22 mouse cellular contexts compared by ENCODE assay signal in genomic region chr13:112541223-112541975, GRCm38 (mm10). TPM values are rescaled to one million over a fixed set of nuclear protein-coding genes. Genes with fewer than 3 reads are reported as not detected.
DNase-seq lines count a peak whose midpoint lies in the region; ATAC-seq lines count a peak whose summit lies in the region.
"Had no signal": no experiment of that assay in that cellular context is flagged by ENCODE, and none has a peak within 500 bp of the region (broad histone marks: within the 10 kb centered on the region; RNA-seq: fewer than 3 reads in every experiment).

No protein-coding gene starts in this region.

- no peaks in the 10 kb centered on the region for H3K27me3 ChIP-seq in heart, embryonic 16.5 days (ENCODE audit: control insufficient read depth, insufficient read depth, low read length)
- no peaks in the 10 kb centered on the region for H3K27me3 ChIP-seq in heart, embryonic 10.5 days (ENCODE audit: insufficient read depth, poor library complexity, severe bottlenecking)
- H3K27me3 ChIP-seq in liver, embryonic 12.5 days (replicated peaks): no peaks in the 10 kb centered on the region
- H3K27me3 ChIP-seq: embryonic facial prominence, embryonic 12.5 days; forebrain, embryonic 15.5 days; hindbrain, embryonic 13.5 days had no signal

- H3K9ac ChIP-seq in heart, embryonic 16.5 days (ENCODE audit: low read length): no peak overlapping the region
- H3K9ac ChIP-seq in liver, embryonic 12.5 days: no peak overlapping the region
- H3K9ac ChIP-seq: embryonic facial prominence, embryonic 12.5 days; forebrain, embryonic 15.5 days; hindbrain, embryonic 13.5 days had no signal

- no peaks in the 10 kb centered on the region for H3K9me3 ChIP-seq in heart, embryonic 16.5 days (replicated peaks; ENCODE audit: control insufficient read depth, low read length)
- H3K9me3 ChIP-seq in heart, embryonic 10.5 days: no peaks in the 10 kb centered on the region
- H3K9me3 ChIP-seq in liver, embryonic 12.5 days (replicated peaks): no peaks in the 10 kb centered on the region
- H3K9me3 ChIP-seq: embryonic facial prominence, embryonic 12.5 days; forebrain, embryonic 15.5 days; hindbrain, embryonic 13.5 days had no signal

- 40% methylated on average over 10 of the region's 10 CpGs for WGBS in heart, embryonic 16.5 days
- 59% methylated on average over 10 of the region's 10 CpGs for WGBS in heart, embryonic 10.5 days
- WGBS in liver, embryonic 12.5 days (ENCODE audit: insufficient replicate concordance): 45% methylated on average over 10 of the region's 10 CpGs

- no peak for DNase-seq in heart, embryonic 10.5 days (ENCODE audit: low spot score)
- peak; percentile 14 for DNase-seq in c-Kit-positive CD71-positive TER-119-negative erythroid progenitor cells, embryonic 14.5 days (ENCODE audit: low read depth)
- no peak for DNase-seq in urinary bladder, postnatal 36 days (ENCODE audit: low spot score in 2 of 2)
- no peak for DNase-seq in layer of hippocampus, adult 18-20 months (ENCODE audit: low spot score in 2 of 2)
- DNase-seq: adrenal gland, postnatal 36 days; cerebellum, adult 8-10 months; heart, adult 18-20 months; kidney, adult 9 months; kidney, postnatal 25 days; layer of hippocampus, adult 9-11 months; left cerebral cortex, postnatal 4 days; retina, postnatal 1 day had no signal

- H3K4me2 ChIP-seq in heart, embryonic 16.5 days (ENCODE audit: low read depth, low read length): no peak overlapping the region
- peak overlapping the region; percentile 22 for H3K4me2 ChIP-seq in liver, embryonic 12.5 days
- H3K4me2 ChIP-seq: embryonic facial prominence, embryonic 12.5 days; forebrain, embryonic 15.5 days; hindbrain, embryonic 13.5 days had no signal

- H3K4me1 ChIP-seq in heart, embryonic 16.5 days (ENCODE audit: control insufficient read depth, insufficient read depth, low read length): peaks cover 13% of the 10 kb centered on the region
- 0 out of 2 replicates have a peak, but pooled peaks cover 12% of the 10 kb centered on the region for H3K4me1 ChIP-seq in heart, embryonic 10.5 days
- H3K4me1 ChIP-seq in liver, embryonic 12.5 days: peaks cover 12% of the 10 kb centered on the region
- H3K4me1 ChIP-seq: embryonic facial prominence, embryonic 12.5 days; forebrain, embryonic 15.5 days; hindbrain, embryonic 13.5 days had no signal

- no peak overlapping the region for H3K4me3 ChIP-seq in heart, embryonic 16.5 days (ENCODE audit: low read length)
- H3K4me3 ChIP-seq in heart, embryonic 10.5 days: no peak overlapping the region
- no peak overlapping the region for H3K4me3 ChIP-seq in liver, embryonic 12.5 days
- H3K4me3 ChIP-seq: embryonic facial prominence, embryonic 12.5 days; forebrain, embryonic 15.5 days; hindbrain, embryonic 13.5 days; left cerebral cortex, adult 2 months had no signal

- no peak overlapping the region for H3K27ac ChIP-seq in heart, embryonic 16.5 days (ENCODE audit: low read length)
- H3K27ac ChIP-seq in heart, embryonic 10.5 days: no peak overlapping the region
- no peak overlapping the region for H3K27ac ChIP-seq in liver, embryonic 12.5 days
- H3K27ac ChIP-seq: embryonic facial prominence, embryonic 12.5 days; forebrain, embryonic 15.5 days; hindbrain, embryonic 13.5 days; left cerebral cortex, adult 2 months had no signal

- ATAC-seq in heart, embryonic 16.5 days (replicated peaks; ENCODE audit: extremely low read depth, insufficient read depth, low FRiP score): 0 out of 2 replicates have a peak, but pooled peaks have one; percentile 14
- ATAC-seq in liver, embryonic 12.5 days: peak; percentile 71
- ATAC-seq in megakaryocyte-erythroid progenitor cell, adult 5-6 weeks (replicated peaks; ENCODE audit: low FRiP score, low TSS enrichment, poor library complexity, severe bottlenecking): peak; percentile 84
- ATAC-seq: forebrain, embryonic 15.5 days had no signal

- H3K36me3 ChIP-seq in heart, embryonic 16.5 days (ENCODE audit: control insufficient read depth, insufficient read depth): no peaks in the 10 kb centered on the region
- H3K36me3 ChIP-seq in heart, embryonic 10.5 days: no peaks in the 10 kb centered on the region
- no peaks in the 10 kb centered on the region for H3K36me3 ChIP-seq in liver, embryonic 12.5 days
- H3K36me3 ChIP-seq: embryonic facial prominence, embryonic 12.5 days; forebrain, embryonic 15.5 days; hindbrain, embryonic 13.5 days had no signal

RNA-seq across cellular contexts. Expression of gene Il31ra, which starts 52.8 kb away (rescaled TPM):
- polyA plus RNA-seq in heart, embryonic 16.5 days (2015; fragmentation: Nextera tagmentation; extraction: Ambion mirVana): 0.12 and 0.17 TPM in 2 replicates
- 0.13 TPM in 1 of 2 replicates, not detected in the other for polyA plus RNA-seq in heart, embryonic 10.5 days (2016; fragmentation: Nextera tagmentation; extraction: Ambion mirVana)
- polyA plus RNA-seq in liver, embryonic 12.5 days (2016; fragmentation: Nextera tagmentation; extraction: Ambion mirVana): 0.06 and 0.14 TPM in 2 replicates
- total RNA-seq in megakaryocyte-erythroid progenitor cell, adult 5-6 weeks (2014; fragmentation: Nextera tagmentation): 8.1 and 10.4 TPM in 2 replicates
- 6.5 and 9.9 TPM in 2 replicates for total RNA-seq in megakaryocyte-erythroid progenitor cell, adult 5-6 weeks (2017)
- total RNA-seq in layer of hippocampus, adult 18-20 months (2021): under 1 TPM in 1 of 2 experiments, not detected in 1; 0.38 TPM
- total RNA-seq: heart, adult 18-20 months; heart, postnatal 25 days; left cerebral cortex, postnatal 4 days; liver, adult 2 months had no signal
- polyA plus RNA-seq: C2C12; liver, adult 2 months had no signal

Comparison
In these comparisons a context has a peak if more than half of its experiments do, and no peak if none do; other contexts are left out.
1. ATAC-seq: peak in every context shown above with its lines; median percentile 84 in megakaryocyte-erythroid progenitor cell, adult 5-6 weeks; 71 in liver, embryonic 12.5 days; 14 in heart, embryonic 16.5 days.